Mouse (Mus musculus) embryonic facial prominence, embryonic 14.5 days (tissue): Measurements from ENCODE around the gene Mtnr1a. TPM values are rescaled to one million over a fixed set of nuclear protein-coding genes. Genes with fewer than 3 reads are reported as not detected.
A peak's percentile ranks its signal among the peaks of the same experiment; 100 is the strongest.

ENCODE experiments used
- ATAC-seq: fragments of 200-750 bp; cut with Nextera tagmentation; 2 replicates; pipeline ENCODE4 v1.8.0; 2017; ENCODE audit warnings: low read depth, moderate number of reproducible peaks, moderate TSS enrichment
- DNase-seq: peaks from one replicate; pipeline ENCODE4 v3.0.0-alpha.2; 2015; ENCODE audit warnings: low spot score
- H3K27ac ChIP-seq: fragments of 300-500 bp; sonication (generic); replicated peaks from 2 replicates; pipeline ENCODE4 v1.5.1; 2014; ENCODE audit warnings: low read depth, mild to moderate bottlenecking, low read length, moderate library complexity
- H3K27me3 ChIP-seq: fragments of 300-500 bp; sonication (generic); replicated peaks from 2 replicates; pipeline ENCODE4 v1.6.1; 2014; ENCODE audit warnings: low read length; ENCODE audit not compliant: control insufficient read depth, insufficient read depth
- H3K36me3 ChIP-seq: fragments of 300-500 bp; sonication (generic); 2 replicates; pipeline ENCODE4 v1.6.1; 2014; ENCODE audit warnings: low read length, mixed read lengths; ENCODE audit not compliant: control insufficient read depth, insufficient read depth
- H3K4me1 ChIP-seq: fragments of 300-500 bp; sonication (generic); 2 replicates; pipeline ENCODE4 v1.6.1; 2014; ENCODE audit warnings: antibody characterized with exemption, low read length; ENCODE audit not compliant: control insufficient read depth, insufficient read depth
- H3K4me2 ChIP-seq: fragments of 300-500 bp; sonication (generic); 2 replicates; pipeline ENCODE4 v1.6.1; 2014; ENCODE audit warnings: low read depth, mild to moderate bottlenecking, low read length, moderate library complexity, mixed read lengths
- H3K4me3 ChIP-seq: fragments of 300-500 bp; sonication (generic); 2 replicates; pipeline ENCODE4 v1.5.1; 2014; ENCODE audit warnings: low read depth, mild to moderate bottlenecking, low read length
- H3K9ac ChIP-seq: fragments of 300-500 bp; sonication (generic); 2 replicates; pipeline ENCODE4 v1.6.1; 2014; ENCODE audit warnings: low read depth, mild to moderate bottlenecking, low read length, moderate library complexity, mixed read lengths
- H3K9me3 ChIP-seq: fragments of 300-500 bp; sonication (generic); 2 replicates; pipeline ENCODE4 v1.6.1; 2016; ENCODE audit warnings: low read length; ENCODE audit not compliant: control insufficient read depth
- WGBS: fragments of 180-500 bp; shearing (Covaris S2); extraction: QIAGEN DNeasy Blood & Tissue Kit; methylation state at CpG from one replicate; pipeline ENCODE4 v1.1.7; 2014; 5-methylcytosine and 5-hydroxymethylcytosine counted together
- polyA plus RNA-seq: library from polyadenylated mRNA; unstranded; fragments of >200 nt; fragmentation: Nextera tagmentation; extraction: Ambion mirVana; gene quantifications from 2 replicates; pipeline ENCODE4 v1.2.1, GENCODE M21; 2014

Mtnr1a gene
- polyA plus RNA-seq, 1 experiment from 2014 or later = not detected

GRCm38 (mm10) chr8:45111820-45112219 lies 42.9 kb downstream of the Mtnr1a start:
- Histone ChIP-seq H3K9ac (no peak overlapping the region), H3K9me3 (no peaks in the 10 kb centered on the region), H3K4me1 (0 out of 2 replicates have a peak, but pooled peaks cover 3% of the 10 kb centered on the region), H3K4me2 (no peak overlapping the region), H3K36me3 (no peaks in the 10 kb centered on the region), H3K27me3 (peaks cover 15% of the 10 kb centered on the region; the same call in 1 of the 2 replicates), H3K27ac (no peak overlapping the region), H3K4me3 (no peak overlapping the region)
- WGBS = 89% methylated on average over 5 of the region's 5 CpGs
- ATAC-seq = no peak
- no peak for DNase-seq

- 81% methylated on average over 3 of the region's 3 CpGs for WGBS
- no peak overlapping the region for H3K9ac ChIP-seq
- H3K27ac ChIP-seq = no peak overlapping the region
- H3K4me1 ChIP-seq = no peaks in the 10 kb centered on the region
- no peaks in the 10 kb centered on the region for H3K36me3 ChIP-seq
- ATAC-seq = no peak
- H3K9me3 ChIP-seq = no peaks in the 10 kb centered on the region
- no peaks in the 10 kb centered on the region for H3K27me3 ChIP-seq
- H3K4me3 ChIP-seq = no peak overlapping the region
- DNase-seq = no peak
- no peak overlapping the region for H3K4me2 ChIP-seq
These were observed 48.7 kb downstream of the Mtnr1a start for GRCm38 (mm10) chr8:45117588-45117987.

- Histone ChIP-seq H3K9ac (no peak overlapping the region), H3K4me1 (no peaks in the 10 kb centered on the region), H3K36me3 (no peaks in the 10 kb centered on the region), H3K27me3 (no peaks in the 10 kb centered on the region), H3K4me2 (no peak overlapping the region), H3K27ac (no peak overlapping the region), H3K9me3 (no peaks in the 10 kb centered on the region), H3K4me3 (no peak overlapping the region)
- no peak for ATAC-seq
- DNase-seq = peak; percentile 40
- WGBS = 47% methylated on average over 5 of the region's 5 CpGs
These were observed 56.7 kb downstream of the Mtnr1a start for GRCm38 (mm10) chr8:45125680-45126079.

Other genes starting within 250 kb of the Mtnr1a start
- gene Fat1, start 133.7 kb upstream of the Mtnr1a start, polyA plus RNA-seq = 40.7 and 42.7 TPM in 2 replicates
- gene F11, start 192.9 kb downstream of the Mtnr1a start, polyA plus RNA-seq = not detected in 2 replicates
- gene Klkb1, start 225.7 kb downstream of the Mtnr1a start, polyA plus RNA-seq = 0.07 and 0.13 TPM in 2 replicates
- gene Gm45753, start 239.3 kb downstream of the Mtnr1a start, polyA plus RNA-seq = not detected in 2 replicates